Mouse (Mus musculus): ENCODE data around the gene Tpmt.

Gene Tpmt

DNA sequence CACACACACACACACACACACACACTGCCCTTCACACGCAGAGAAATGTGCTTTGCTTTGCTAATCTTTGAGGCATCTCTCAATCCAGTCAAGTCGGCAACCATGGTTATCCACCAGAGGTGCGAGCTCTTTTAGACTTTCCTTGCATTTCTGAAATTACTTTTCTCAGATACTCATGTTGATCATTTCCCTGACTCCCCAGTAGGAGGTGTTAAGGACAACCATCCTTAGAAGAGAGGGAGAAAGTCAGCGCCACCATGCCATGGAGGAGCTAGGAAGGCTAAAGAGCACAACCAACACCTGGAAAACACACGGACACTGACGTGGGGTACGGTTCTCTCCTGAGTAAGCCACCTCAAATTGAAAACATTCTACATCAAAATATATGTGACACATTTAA is 68.0 kb downstream of the Tpmt start:
- in situ Hi-C loops (cut with MboI), result no loop called here

DNA sequence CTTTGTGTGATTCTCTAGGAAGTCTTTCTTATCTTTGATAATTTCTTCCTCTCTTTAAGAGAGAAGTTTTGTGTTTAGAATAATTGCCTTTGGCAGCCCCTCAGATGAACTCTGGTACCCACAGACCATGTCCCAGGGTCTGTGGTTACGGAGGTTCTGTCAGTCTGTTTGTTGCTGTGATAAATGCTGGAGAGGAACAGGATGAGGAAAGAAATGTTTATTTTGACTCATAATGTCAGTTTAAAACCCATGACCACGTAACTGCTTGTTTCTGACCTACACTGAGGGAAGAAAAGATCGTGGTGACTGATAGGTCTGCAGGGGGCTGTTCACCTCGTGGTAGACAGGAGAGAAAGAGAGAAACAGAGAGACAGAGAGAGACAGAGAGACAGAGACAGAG is 68.6 kb downstream of the Tpmt start:
- in situ Hi-C loops (cut with MboI), result no loop called here

GRCm38 (mm10) chr13:46975031-46975551 is 69.4 kb downstream of the Tpmt start:
- in situ Hi-C loops (cut with MboI), result no loop called here

All from mature B cell (primary cell).